Mouse (Mus musculus) left cerebral cortex, adult 18-20 months (tissue): ENCODE measurements around the gene Zbtb32. TPM values are rescaled to one million over a fixed set of nuclear protein-coding genes. Genes with fewer than 3 reads are reported as not detected.

Source experiments
- DNase-seq, 2 experiments: peaks; one replicate each; pipeline ENCODE4 v3.0.0; 2021 to 2022; ENCODE audit warnings: low spot score in 2 of 2, mixed read lengths in 1 of 2
- microRNA-seq, 2 experiments: library from miRNA; unstranded; fragments of <30 nt; microRNA quantifications; one replicate each; pipeline ENCODE4 v1.2.0; 2021
- total RNA-seq, 2 experiments: library from RNA; stranded (reverse); gene quantifications; 2 replicates each; pipeline ENCODE4 v1.2.3; 2021

Zbtb32 gene
- total RNA-seq, 2 experiments from 2014 or later: not detected

GRCm38 (mm10) chr7:30549880-30550279, 48.8 kb downstream of the Zbtb32 start:
- DNase-seq: no peak

- no peak for DNase-seq
Measured at GRCm38 (mm10) chr7:30544327-30544726, 54.4 kb downstream of the Zbtb32 start.

- no peak for DNase-seq
Measured at GRCm38 (mm10) chr7:30540572-30540971, 58.1 kb downstream of the Zbtb32 start.

Small RNA genes lying within 50 kb of the gene (microRNA-seq; reads per million reads assigned to microRNA genes)
- 0 to 1.7 reads per million in 2 experiments for gene Gm38670
- 0.75 to 0.85 reads per million in 2 experiments for gene Mir3569

Other genes starting within 250 kb of the Zbtb32 start
- 10 to 100 TPM; 33.5 to 36.4 TPM for gene Lrfn3, start 236.1 kb downstream of the Zbtb32 start, total RNA-seq
- gene Tyrobp, start 185.1 kb downstream of the Zbtb32 start, total RNA-seq: 10 to 100 TPM; 29.8 to 30.7 TPM
- gene Hcst, start 179.1 kb downstream of the Zbtb32 start, total RNA-seq: 1 to 10 TPM in 1 of 2 experiments, not detected in 1; 1.8 TPM
- gene Nfkbid, start 177.2 kb downstream of the Zbtb32 start, total RNA-seq: 1 to 10 TPM; 3.9 to 4.1 TPM
- gene Aplp1, start 153.4 kb downstream of the Zbtb32 start, total RNA-seq: 1,000 to 10,000 TPM; 1,233 to 1,333 TPM
- gene Kirrel2, start 141.2 kb downstream of the Zbtb32 start, total RNA-seq: 1 to 10 TPM; 8.2 to 8.3 TPM
- under 1 TPM; 0.44 to 0.52 TPM for gene Nphs1, start 140.6 kb downstream of the Zbtb32 start, total RNA-seq
- gene Prodh2, start 105.3 kb downstream of the Zbtb32 start, total RNA-seq: not detected
- 100 to 1,000 TPM; 179 to 187 TPM for gene Arhgap33, start 63.8 kb downstream of the Zbtb32 start, total RNA-seq
- 1 to 10 TPM; 3.7 to 4.3 TPM for gene Hspb6, start 46.7 kb downstream of the Zbtb32 start, total RNA-seq
- 1 to 10 TPM; 3.8 TPM for gene Proser3, start 46.6 kb downstream of the Zbtb32 start, total RNA-seq
- gene Lin37, start 39.1 kb downstream of the Zbtb32 start, total RNA-seq: 10 to 100 TPM; 56.8 to 60.4 TPM
- 10 to 100 TPM; 64.4 to 71.5 TPM for gene U2af1l4, start 35.6 kb downstream of the Zbtb32 start, total RNA-seq
- 1 to 10 TPM; 7.5 to 8.1 TPM for gene Gm49396, start 35.6 kb downstream of the Zbtb32 start, total RNA-seq
- gene Psenen, start 35.3 kb downstream of the Zbtb32 start, total RNA-seq: 10 to 100 TPM; 87.7 to 94.4 TPM
- gene Igflr1, start 33.5 kb downstream of the Zbtb32 start, total RNA-seq: 1 to 10 TPM; 2.9 to 4.7 TPM
- gene Kmt2b, start 10.2 kb downstream of the Zbtb32 start, total RNA-seq: 10 to 100 TPM; 40.0 to 48.4 TPM
- gene Upk1a, start 13.9 kb upstream of the Zbtb32 start, total RNA-seq: under 1 TPM; 0.26 to 0.70 TPM
- gene Cox6b1, start 27.2 kb upstream of the Zbtb32 start, total RNA-seq: 100 to 1,000 TPM; 606 to 625 TPM
- not detected for gene Etv2, start 36.9 kb upstream of the Zbtb32 start, total RNA-seq
- gene Rbm42, start 51.4 kb upstream of the Zbtb32 start, total RNA-seq: 10 to 100 TPM; 66.6 to 79.5 TPM
- 1 to 10 TPM; 5.2 to 7.6 TPM for gene Haus5, start 66.1 kb upstream of the Zbtb32 start, total RNA-seq
- not detected for gene Pmis2, start 72.7 kb upstream of the Zbtb32 start, total RNA-seq
- gene 2200002J24Rik, start 100.0 kb upstream of the Zbtb32 start, total RNA-seq: not detected
- under 1 TPM; 0.26 to 0.66 TPM for gene Atp4a, start 113.3 kb upstream of the Zbtb32 start, total RNA-seq
- 100 to 1,000 TPM; 114 to 129 TPM for gene Tmem147, start 130.6 kb upstream of the Zbtb32 start, total RNA-seq
- gene Gapdhs, start 144.8 kb upstream of the Zbtb32 start, total RNA-seq: not detected
- gene Sbsn, start 152.6 kb upstream of the Zbtb32 start, total RNA-seq: 10 to 100 TPM in 1 of 2 experiments, 1 to 10 TPM in 1; 8.2 to 12.9 TPM
- gene Dmkn, start 164.8 kb upstream of the Zbtb32 start, total RNA-seq: 1 to 10 TPM; 1.9 to 4.0 TPM
- gene Krtdap, start 189.0 kb upstream of the Zbtb32 start, total RNA-seq: not detected
- gene Ffar2, start 224.9 kb upstream of the Zbtb32 start, total RNA-seq: not detected